Mouse (Mus musculus): Measurements from ENCODE around the gene Brat1.
"Not testable (repeated sequence)": the region's sequence is repeated elsewhere in the genome, so short reads cannot be mapped to it uniquely, and the experiment has no call there.

The Brat1 gene

GRCm38 (mm10) chr5:140704378-140705251 lies at the start of gene Brat1:
Brat1 (plus strand) TSS chr5:140705011.
- DNase-seq = peak; percentile 100

- peak; percentile 46 for DNase-seq
Measured at GRCm38 (mm10) chr5:140659607-140660272, 45.1 kb upstream of the Brat1 start.

GRCm38 (mm10) chr5:140660398-140660797 lies 44.4 kb upstream of the Brat1 start:
- DNase-seq = no peak

- DNase-seq = no peak
Measured at GRCm38 (mm10) chr5:140661427-140661826, 43.4 kb upstream of the Brat1 start.

- no peak for DNase-seq
Measured at GRCm38 (mm10) chr5:140661875-140662643, 42.8 kb upstream of the Brat1 start.

GRCm38 (mm10) chr5:140662741-140663592 lies 41.8 kb upstream of the Brat1 start:
- DNase-seq = no peak

- peak; percentile 45 for DNase-seq
Measured at GRCm38 (mm10) chr5:140663621-140664180, 41.1 kb upstream of the Brat1 start.

GRCm38 (mm10) chr5:140672115-140672514 lies 32.7 kb upstream of the Brat1 start:
- DNase-seq = no peak

- not testable (repeated sequence) for DNase-seq
Measured at GRCm38 (mm10) chr5:140672603-140673002, 32.2 kb upstream of the Brat1 start.

- DNase-seq = no peak
Measured at GRCm38 (mm10) chr5:140674036-140674435, 30.8 kb upstream of the Brat1 start.

GRCm38 (mm10) chr5:140675079-140675478 lies 29.7 kb upstream of the Brat1 start:
- no peak for DNase-seq

- DNase-seq = no peak
Measured at GRCm38 (mm10) chr5:140675640-140676039, 29.2 kb upstream of the Brat1 start.

- no peak for DNase-seq
Measured at GRCm38 (mm10) chr5:140677137-140677536, 27.7 kb upstream of the Brat1 start.

- no peak for DNase-seq
Measured at GRCm38 (mm10) chr5:140680051-140680450, 24.8 kb upstream of the Brat1 start.

GRCm38 (mm10) chr5:140680950-140681349 lies 23.9 kb upstream of the Brat1 start:
- no peak for DNase-seq

- DNase-seq = no peak
Measured at GRCm38 (mm10) chr5:140682113-140682512, 22.7 kb upstream of the Brat1 start.

GRCm38 (mm10) chr5:140684343-140685148 lies 20.3 kb upstream of the Brat1 start:
- no peak for DNase-seq

- no peak for DNase-seq
Measured at GRCm38 (mm10) chr5:140688434-140688833, 16.4 kb upstream of the Brat1 start.

- DNase-seq = no peak
Measured at GRCm38 (mm10) chr5:140695987-140696386, 8.8 kb upstream of the Brat1 start.

GRCm38 (mm10) chr5:140699776-140700175 lies 5.0 kb upstream of the Brat1 start:
- DNase-seq = peak; percentile 38

- DNase-seq = no peak
Measured at GRCm38 (mm10) chr5:140701661-140702060, 3.1 kb upstream of the Brat1 start.

All from cerebellum, adult 11-12 months (tissue).